Mouse (Mus musculus) thymus, adult 2 months (tissue): ENCODE results near the gene Syngr4. TPM values are rescaled to one million over a fixed set of nuclear protein-coding genes. Genes with fewer than 3 reads are reported as not detected.
"Not testable (repeated sequence)": the region's sequence is repeated elsewhere in the genome, so short reads cannot be mapped to it uniquely, and the experiment has no call there.

ENCODE experiments used
- DNase-seq: peaks from one replicate; pipeline ENCODE4 v3.0.0; 2021
- H3K27ac ChIP-seq: fragments of 200-500 bp; 2 replicates; pipeline ENCODE4 v1.5.1; 2012; ENCODE audit warnings: low read length, control low read depth; ENCODE audit not compliant: control insufficient read depth, insufficient read depth
- H3K27me3 ChIP-seq: fragments of 200-500 bp; 2 replicates; pipeline ENCODE4 v1.6.1; 2012; ENCODE audit warnings: mild to moderate bottlenecking, low read length, moderate library complexity, mixed read lengths; ENCODE audit not compliant: control insufficient read depth, insufficient read depth
- H3K36me3 ChIP-seq: fragments of 200-500 bp; 2 replicates; pipeline ENCODE4 v1.6.1; 2012; ENCODE audit warnings: mild to moderate bottlenecking, low read length, moderate library complexity; ENCODE audit not compliant: control insufficient read depth, insufficient read depth
- H3K4me1 ChIP-seq: fragments of 200-500 bp; replicated peaks from 2 replicates; pipeline ENCODE4 v1.6.1; 2012; ENCODE audit warnings: low read length; ENCODE audit not compliant: control insufficient read depth, insufficient read depth
- H3K4me3 ChIP-seq: fragments of 200-500 bp; 2 replicates; pipeline ENCODE4 v1.5.1; 2012; ENCODE audit warnings: mild to moderate bottlenecking, low read length, control low read depth, moderate library complexity; ENCODE audit not compliant: control insufficient read depth, insufficient read depth
- CTCF ChIP-seq: fragments of 200-500 bp; IDR thresholded peaks from 2 replicates; pipeline ENCODE4 v1.5.1; 2012; ENCODE audit warnings: mild to moderate bottlenecking, control low read depth, low read length, moderate library complexity, borderline replicate concordance; ENCODE audit not compliant: control insufficient read depth, poor library complexity, insufficient read depth; ENCODE audit errors: extremely low read depth
- POLR2A ChIP-seq: fragments of 200-500 bp; IDR thresholded peaks from 2 replicates; pipeline ENCODE4 v1.6.1; 2012; ENCODE audit warnings: mild to moderate bottlenecking, low read length, control low read depth, moderate library complexity; ENCODE audit not compliant: control insufficient read depth, poor library complexity, insufficient read depth; ENCODE audit errors: extremely low read depth
- WGBS: fragments of 180-500 bp; shearing (Covaris S2); methylation state at CpG from one replicate; pipeline ENCODE4 v1.1.7; 2018; 5-methylcytosine and 5-hydroxymethylcytosine counted together
- polyA plus RNA-seq: library from polyadenylated mRNA; depleted of rRNA; stranded (reverse); fragments of >200 nt; gene quantifications from 2 replicates; pipeline ENCODE4 v1.2.3, GENCODE M21; 2012; rRNA removed

Gene Syngr4
- 2.7 and 2.9 TPM in 2 replicates for polyA plus RNA-seq

DNA sequence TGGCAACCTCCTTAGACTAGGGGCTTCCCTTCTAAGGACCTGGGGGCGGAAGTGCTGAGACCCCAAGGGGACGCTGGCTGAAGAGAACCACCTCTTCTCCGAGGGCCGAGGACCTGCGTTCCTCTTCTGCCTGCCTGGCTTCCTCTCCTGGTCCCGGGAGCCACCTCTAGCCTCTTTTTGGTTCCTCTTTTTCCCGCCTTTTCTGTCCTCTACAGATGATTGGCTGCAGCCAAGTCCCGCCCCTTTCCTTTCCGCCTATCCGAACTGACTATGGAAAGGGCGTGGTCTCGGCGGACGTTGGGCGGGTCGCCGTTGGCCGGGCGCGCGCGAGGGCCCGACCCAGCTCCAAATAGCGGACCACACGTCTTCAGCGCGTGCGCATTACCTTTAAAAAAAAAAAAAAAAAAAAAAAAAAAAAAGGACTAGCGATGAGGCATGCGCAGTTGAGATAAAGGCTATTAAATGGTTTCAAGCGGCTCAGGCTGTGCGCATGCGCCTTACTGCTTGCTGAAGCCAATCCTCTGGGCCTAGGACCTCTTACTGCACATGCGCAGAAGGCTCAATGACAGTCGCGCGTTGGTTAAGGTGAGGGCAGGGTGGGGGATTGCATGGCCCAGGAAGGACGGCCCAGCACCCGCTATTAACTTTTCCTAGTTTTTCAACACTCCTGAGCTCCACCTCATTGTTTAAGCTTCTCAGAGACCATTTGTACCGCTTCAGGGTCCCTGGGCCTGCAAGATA lies at the start of gene Syngr4, which contains the start of gene Tmem143:
TSS of gene Syngr4 (minus strand) at position 198 of the 741 bp plus-strand sequence.
TSS of gene Tmem143 (plus strand) at position 425 of the 741 bp plus-strand sequence.
- WGBS, result under 1% methylated on average over 40 of the region's 40 CpGs
- H3K4me1 ChIP-seq, result peaks cover 17% of the 10 kb centered on the region
- no peaks in the 10 kb centered on the region for H3K27me3 ChIP-seq
- peak; percentile 90; the same call in 1 of the 2 replicates for TF ChIP-seq POLR2A
- TF ChIP-seq CTCF, result no peak
- H3K4me3 ChIP-seq, result peak within 1 kb of the TSS; percentile 57
- no peaks in the 10 kb centered on the region for H3K36me3 ChIP-seq
- H3K27ac ChIP-seq, result peak within 1 kb of the TSS; percentile 65
- peak; percentile 93 for DNase-seq

DNA sequence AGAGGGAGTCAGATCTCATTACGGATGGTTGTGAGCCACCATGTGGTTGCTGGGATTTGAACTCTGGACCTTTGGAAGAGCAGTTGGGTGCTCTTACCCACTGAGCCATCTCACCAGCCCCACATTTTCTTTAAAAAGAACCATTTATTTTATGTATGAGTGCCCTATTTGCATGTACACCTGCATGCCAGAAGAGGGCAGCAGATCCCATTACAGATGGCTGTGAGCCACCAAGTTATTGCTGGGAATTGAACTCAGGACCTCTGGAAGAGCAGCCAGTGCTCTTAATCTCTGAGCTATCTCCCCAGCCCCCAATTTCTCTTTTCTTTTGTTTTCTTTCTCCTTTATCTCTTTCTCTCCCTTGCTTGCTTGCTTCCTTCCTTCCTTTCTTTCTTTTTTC lies 46.8 kb upstream of the Syngr4 start:
- DNase-seq, H3K4me3 ChIP-seq, H3K4me1 ChIP-seq, H3K36me3 ChIP-seq, H3K27ac ChIP-seq, H3K27me3 ChIP-seq: not testable (repeated sequence)
- 37% methylated on average over 1 of the region's 1 CpGs for WGBS

DNA sequence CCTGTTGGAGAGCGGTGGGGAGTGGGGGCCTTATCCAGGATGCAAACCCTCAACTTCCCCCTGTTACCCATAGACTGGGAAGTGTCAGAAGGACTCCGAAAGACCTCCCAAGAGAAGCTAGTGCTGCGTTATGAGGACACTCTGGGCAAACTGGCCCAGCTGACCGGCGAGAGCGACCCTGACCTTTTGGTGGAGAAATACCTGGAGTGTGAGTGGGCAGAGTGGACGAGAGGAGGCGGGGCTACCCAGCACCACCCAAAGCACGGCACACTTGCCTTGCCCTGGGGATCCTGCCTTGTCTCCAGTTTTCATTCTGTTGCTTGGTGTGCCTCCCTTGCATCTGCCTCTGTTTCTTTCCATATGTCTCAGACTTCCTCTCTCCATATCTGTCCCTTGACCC lies 45.5 kb upstream of the Syngr4 start:
- Histone ChIP-seq H3K4me3 (no peak overlapping the region), H3K36me3 (no peaks in the 10 kb centered on the region), H3K27me3 (no peaks in the 10 kb centered on the region), H3K27ac (no peak overlapping the region), H3K4me1 (no peaks in the 10 kb centered on the region)
- WGBS, result 98% methylated on average over 9 of the region's 9 CpGs
- DNase-seq, result no peak
- TF ChIP-seq POLR2A (no peak), CTCF (no peak)

DNA sequence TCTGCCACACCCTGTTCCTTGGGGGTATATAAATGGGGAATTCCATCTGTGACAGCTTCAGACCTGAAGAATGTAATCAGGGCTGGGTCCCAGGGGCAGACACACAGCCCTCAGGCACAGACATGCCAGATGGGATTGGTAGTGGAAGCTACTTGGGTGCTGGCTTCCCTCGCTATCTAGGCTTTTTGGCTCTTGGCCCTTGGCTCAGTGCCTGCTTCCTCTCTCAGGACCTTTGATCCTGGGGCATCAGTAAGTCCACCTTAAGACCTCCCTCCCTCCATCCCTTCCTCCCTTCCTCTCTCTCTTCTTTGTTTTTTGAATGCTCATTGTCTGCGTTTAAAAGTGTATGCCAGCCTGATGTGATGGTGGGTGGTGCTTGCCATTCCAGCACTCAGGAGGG lies 43.3 kb upstream of the Syngr4 start:
- Histone ChIP-seq H3K27me3 (no peaks in the 10 kb centered on the region), H3K36me3 (no peaks in the 10 kb centered on the region), H3K4me1 (no peaks in the 10 kb centered on the region), H3K27ac (no peak overlapping the region), H3K4me3 (no peak overlapping the region)
- 52% methylated on average over 2 of the region's 2 CpGs for WGBS
- TF ChIP-seq CTCF (no peak), POLR2A (no peak)
- no peak for DNase-seq

DNA sequence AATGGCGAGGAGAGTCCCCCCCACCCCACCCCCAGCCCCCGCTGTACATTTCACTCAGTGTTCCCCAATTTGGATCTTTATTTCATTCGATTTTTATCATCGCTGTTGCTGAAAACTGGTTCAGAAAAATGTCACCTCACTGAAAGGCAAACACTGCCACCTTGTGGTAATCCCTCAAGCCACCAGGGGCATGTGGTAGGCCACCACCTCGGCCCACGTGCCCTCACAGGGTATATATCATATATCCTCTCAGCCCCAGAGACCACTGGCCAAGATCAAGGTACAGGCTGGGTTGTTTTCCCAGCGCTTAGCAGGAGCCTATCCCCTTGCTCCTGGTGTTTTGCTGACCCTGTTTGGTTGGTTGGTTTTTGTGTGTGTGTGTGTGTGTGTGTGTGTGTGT lies 38.6 kb upstream of the Syngr4 start:
- Histone ChIP-seq H3K27ac (no peak overlapping the region), H3K27me3 (no peaks in the 10 kb centered on the region), H3K4me1 (no peaks in the 10 kb centered on the region), H3K36me3 (no peaks in the 10 kb centered on the region), H3K4me3 (no peak overlapping the region)
- peak; percentile 74 for DNase-seq
- TF ChIP-seq POLR2A (no peak), CTCF (peak; percentile 84; the same call in 1 of the 2 replicates)
- 12% methylated on average over 7 of the region's 7 CpGs for WGBS

DNA sequence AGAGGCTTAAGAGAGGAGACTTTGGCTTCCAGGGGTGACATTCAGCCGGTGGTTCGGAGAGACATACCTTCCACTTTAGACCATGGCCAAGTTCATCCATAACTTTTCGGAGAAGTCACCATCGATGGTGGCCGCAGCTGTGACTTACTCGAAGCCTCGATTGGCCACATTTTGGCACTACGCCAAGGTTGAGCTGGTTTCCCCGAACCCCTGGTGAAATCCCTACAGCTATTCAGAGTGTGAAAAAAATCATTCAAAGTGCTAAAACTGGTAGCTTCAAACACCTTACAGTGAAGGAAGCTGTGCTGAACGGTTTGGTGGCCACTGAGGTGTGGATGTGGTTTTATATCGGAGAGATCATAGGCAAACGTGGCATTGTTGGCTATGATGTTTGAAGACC lies 37.3 kb upstream of the Syngr4 start:
- 42% methylated on average over 12 of the region's 12 CpGs for whole genome bisulfite sequencing
- not testable (repeated sequence) for H3K4me1 ChIP-seq, DNase-seq, H3K4me3 ChIP-seq, H3K27me3 ChIP-seq, H3K27ac ChIP-seq, H3K36me3 ChIP-seq

DNA sequence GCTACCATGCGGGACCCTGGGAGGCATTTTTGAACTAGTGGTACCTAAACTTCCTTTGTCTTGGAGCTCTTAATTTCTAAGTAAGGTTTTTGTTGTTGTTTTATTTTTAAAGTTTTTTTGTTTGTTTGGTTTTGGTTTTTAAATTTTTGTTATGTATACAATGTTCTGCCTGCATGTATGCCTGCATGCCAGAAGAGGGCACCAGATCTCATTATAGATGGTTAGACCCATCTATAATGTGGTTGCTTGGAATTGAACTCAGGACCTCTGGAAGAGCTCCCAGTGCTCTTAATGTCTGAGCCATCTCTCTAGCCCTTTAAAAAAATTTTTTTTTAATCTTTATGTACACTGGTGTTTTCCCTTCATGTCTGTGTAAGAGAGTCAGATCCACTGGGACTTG lies 33.2 kb upstream of the Syngr4 start:
- H3K27me3 ChIP-seq, result no peaks in the 10 kb centered on the region
- H3K4me3 ChIP-seq, result no peak overlapping the region
- no peak for DNase-seq
- no peaks in the 10 kb centered on the region for H3K36me3 ChIP-seq
- 97% methylated on average over 1 of the region's 1 CpGs for WGBS
- no peak for TF ChIP-seq POLR2A
- TF ChIP-seq CTCF, result no peak
- no peak overlapping the region for H3K27ac ChIP-seq
- no peaks in the 10 kb centered on the region for H3K4me1 ChIP-seq
